Mouse (Mus musculus) megakaryocyte, embryonic 14.5 days (primary cell): ENCODE data around the gene Stat5a. TPM values are rescaled to one million over a fixed set of nuclear protein-coding genes. Genes with fewer than 3 reads are reported as not detected.

ENCODE experiments used
- H3K27me3 ChIP-seq: replicated peaks from 2 replicates; pipeline ENCODE3; 2012; ENCODE audit warnings: inconsistent platforms
- H3K36me3 ChIP-seq: replicated peaks from 2 replicates; pipeline ENCODE3; 2012; ENCODE audit warnings: low read length, inconsistent platforms, mixed read lengths
- H3K4me1 ChIP-seq: 2 replicates; pipeline ENCODE4 v1.6.1; 2012; ENCODE audit warnings: inconsistent platforms
- H3K4me3 ChIP-seq: replicated peaks from 2 replicates; pipeline ENCODE3; 2012; ENCODE audit warnings: moderate library complexity, mild to moderate bottlenecking, inconsistent platforms
- H3K9me3 ChIP-seq: 2 replicates; pipeline ENCODE4 v1.6.1; 2012; ENCODE audit warnings: inconsistent platforms
- FLI1 ChIP-seq: IDR thresholded peaks from 2 replicates; pipeline ENCODE4 v1.6.1; 2012; ENCODE audit warnings: low read length, inconsistent platforms, mixed read lengths
- GATA1 ChIP-seq: IDR thresholded peaks from 3 replicates; pipeline ENCODE4 v1.6.1; 2012; ENCODE audit warnings: mixed read lengths, low read length, inconsistent platforms, borderline replicate concordance
- polyA plus RNA-seq: library from polyadenylated mRNA; stranded (reverse); fragments of >175 nt; gene quantifications from 2 replicates; pipeline ENCODE4 v1.2.3, GENCODE M21; 2012; ENCODE audit warnings: low replicate concordance; ENCODE audit not compliant: insufficient read depth

The Stat5a gene
- polyA plus RNA-seq, 1 experiment = 3.9 TPM

DNA sequence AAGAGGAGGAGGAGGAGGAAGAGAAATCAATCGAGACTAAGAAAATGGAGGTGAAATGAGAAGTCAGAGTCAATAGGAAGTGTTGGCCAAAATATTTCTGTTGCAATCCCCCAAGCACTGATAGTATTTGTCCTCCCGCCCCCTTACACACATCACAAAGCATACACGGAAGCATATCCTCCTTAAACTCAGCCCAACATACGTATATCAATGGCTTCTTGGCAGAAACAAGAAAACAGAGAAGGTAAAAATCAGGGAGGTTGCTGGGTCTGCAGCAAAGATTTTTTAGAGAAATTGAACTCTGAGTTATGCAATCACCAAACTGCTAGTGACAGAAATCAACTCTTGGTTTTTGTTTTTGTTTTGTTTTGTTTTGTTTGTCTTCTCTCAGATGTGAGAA lies 11.1 kb upstream of the Stat5a start:
- peaks cover 12% of the 10 kb centered on the region for H3K27me3 ChIP-seq
- H3K4me3 ChIP-seq = peak overlapping the region; percentile 69
- H3K36me3 ChIP-seq = peaks cover 16% of the 10 kb centered on the region
- no peaks in the 10 kb centered on the region for H3K9me3 ChIP-seq
- peaks cover 80% of the 10 kb centered on the region for H3K4me1 ChIP-seq
- no peak for TF ChIP-seq FLI1
- no peak for TF ChIP-seq GATA1

DNA sequence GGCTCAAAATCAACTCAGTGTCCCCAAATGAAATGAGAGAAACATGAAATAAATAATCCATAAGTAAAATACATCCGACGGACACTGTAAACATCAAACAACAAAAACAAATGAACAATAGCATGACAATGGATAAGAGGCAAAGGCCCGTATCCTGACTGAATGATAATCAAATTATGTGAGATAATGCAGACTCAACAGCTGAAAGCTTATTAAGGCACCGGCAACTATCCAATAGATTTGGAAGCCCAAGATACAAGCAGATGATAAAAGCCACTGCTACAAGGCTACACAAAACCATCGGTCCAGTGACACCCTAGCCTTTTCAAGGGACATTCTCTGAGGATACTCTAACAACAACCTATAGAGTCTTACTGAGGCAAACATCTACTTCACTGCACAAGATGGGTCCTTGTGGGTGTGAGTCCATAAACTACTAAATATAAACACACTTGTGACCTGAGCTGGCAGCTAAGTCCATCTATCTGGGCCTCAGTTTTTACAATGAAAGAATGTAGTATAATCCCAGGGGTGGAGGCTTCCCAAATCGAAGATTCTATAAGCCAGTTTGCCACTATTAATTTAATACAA lies 10.3 kb upstream of the Stat5a start:
- Histone ChIP-seq H3K4me1 (peaks cover 78% of the 10 kb centered on the region), H3K36me3 (peaks cover 14% of the 10 kb centered on the region)
- TF ChIP-seq FLI1 (no peak), GATA1 (no peak)

DNA sequence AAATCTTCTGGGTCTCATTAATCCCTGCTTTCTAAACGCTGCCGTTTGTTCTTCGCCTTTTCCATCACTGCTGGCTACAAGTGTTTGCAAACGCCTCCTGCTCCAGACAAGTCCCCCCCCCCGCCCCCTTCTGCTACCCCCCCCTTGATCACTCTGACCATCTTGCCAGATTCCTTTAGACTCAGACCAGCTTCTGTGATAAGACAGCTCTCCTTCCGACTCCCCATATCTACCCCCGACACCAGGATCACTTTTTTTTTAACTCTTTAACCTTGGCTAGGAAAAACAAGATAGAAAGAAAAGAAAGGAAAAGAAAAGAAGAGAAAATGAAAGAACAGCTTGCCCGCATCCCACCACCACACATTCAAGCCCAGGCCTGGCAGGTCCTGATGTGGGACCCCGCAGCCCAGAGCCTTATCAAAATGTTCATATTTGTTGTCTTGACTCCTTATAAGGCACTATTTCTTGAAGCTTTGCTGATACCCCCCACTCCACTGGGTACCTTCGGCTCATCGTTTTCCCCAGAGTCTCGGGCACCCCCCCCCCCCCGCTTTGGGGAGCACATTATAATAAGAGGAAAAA lies 9.6 kb upstream of the Stat5a start:
- Histone ChIP-seq H3K36me3 (peaks cover 14% of the 10 kb centered on the region), H3K9me3 (no peaks in the 10 kb centered on the region), H3K4me1 (peaks cover 75% of the 10 kb centered on the region), H3K27me3 (peaks cover 26% of the 10 kb centered on the region), H3K4me3 (peak overlapping the region; percentile 99)
- TF ChIP-seq FLI1 = no peak
- no peak for TF ChIP-seq GATA1

More for the DNA sequence above, 10.3 kb upstream of the Stat5a start:
- no peaks in the 10 kb centered on the region for H3K9me3 ChIP-seq
- H3K27me3 ChIP-seq = peaks cover 19% of the 10 kb centered on the region
- peak overlapping the region; percentile 99 for H3K4me3 ChIP-seq

DNA sequence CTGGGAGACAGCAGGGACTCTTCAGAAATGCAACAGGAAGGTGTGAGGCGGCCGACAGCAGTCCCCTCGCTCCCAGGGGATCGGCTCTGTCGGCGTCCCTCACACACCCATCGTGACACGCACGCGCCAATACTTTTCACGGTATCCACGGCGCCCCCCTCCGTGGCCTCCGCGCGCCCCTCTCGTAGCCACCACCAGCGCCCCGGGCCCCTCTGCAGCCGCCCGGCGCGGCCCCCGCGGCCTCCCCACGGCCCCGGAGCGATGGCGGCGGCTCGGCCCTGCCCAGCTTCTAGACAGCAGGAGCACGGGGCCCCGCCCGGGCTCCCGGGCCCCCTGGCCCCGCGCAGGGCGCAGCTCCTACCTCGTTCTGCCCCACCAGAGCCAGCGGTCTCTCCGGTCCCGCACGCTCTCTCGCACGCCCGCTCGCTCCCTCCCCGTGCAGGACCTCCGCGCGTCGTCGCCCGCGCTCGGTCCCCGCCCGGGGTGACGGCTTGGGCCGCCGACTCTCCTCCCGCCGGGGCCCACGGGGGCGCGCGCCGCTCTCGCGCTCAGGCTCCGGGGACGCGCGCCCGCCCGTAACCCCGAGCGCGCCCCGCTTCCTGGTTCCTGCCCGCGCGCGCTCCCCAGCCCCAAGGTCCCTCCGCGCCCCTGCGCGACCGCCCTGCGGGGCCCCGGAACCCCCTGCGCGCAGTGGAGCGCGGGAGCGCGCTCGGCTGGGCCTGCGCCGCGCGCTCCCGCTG lies 8.9 kb upstream of the Stat5a start, which contains the start of gene Stat5b:
TSS of gene Stat5b (minus strand) at position 687 of the 740 bp plus-strand sequence.
- Histone ChIP-seq H3K9me3 (no peaks in the 10 kb centered on the region), H3K36me3 (peaks cover 9% of the 10 kb centered on the region), H3K4me3 (peak within 1 kb of the TSS; percentile 99), H3K4me1 (peaks cover 70% of the 10 kb centered on the region), H3K27me3 (peaks cover 32% of the 10 kb centered on the region)
- no peak for TF ChIP-seq FLI1

DNA sequence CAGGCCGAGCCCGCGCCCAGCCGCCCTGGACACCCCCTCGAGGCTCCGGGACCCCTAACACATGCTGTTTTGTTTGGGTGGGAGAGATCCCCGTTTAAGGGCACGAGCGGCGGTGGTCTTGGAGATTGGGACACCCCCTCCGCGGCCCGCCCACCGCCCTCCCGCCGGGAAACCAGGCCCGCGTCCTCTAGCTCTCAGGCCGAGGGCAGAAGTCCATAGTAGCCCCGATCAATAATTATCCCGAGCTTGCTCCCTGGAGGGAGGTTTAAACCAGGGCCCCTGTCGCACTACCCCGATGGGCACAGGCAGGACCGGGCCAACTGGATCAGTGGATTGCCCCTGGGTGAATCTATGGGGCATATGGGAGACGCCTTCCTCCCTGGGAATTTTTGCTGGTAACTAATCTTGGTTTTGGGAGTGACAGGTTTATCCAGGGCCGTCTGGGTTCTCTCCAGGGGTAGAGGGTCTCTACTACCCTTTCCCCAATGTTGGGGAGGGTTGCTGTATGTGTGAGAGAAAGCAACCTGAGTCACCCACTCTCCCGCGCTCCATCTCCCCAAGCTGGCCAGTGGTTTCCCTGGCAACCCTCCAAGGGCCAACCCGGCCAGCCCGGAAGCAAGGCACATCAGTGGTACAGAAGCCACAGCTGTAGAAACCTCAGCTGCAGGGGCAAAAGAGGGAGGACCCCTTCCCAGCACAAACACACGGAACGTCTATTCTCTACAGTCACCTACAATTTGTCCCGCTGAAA lies 8.2 kb upstream of the Stat5a start:
- Histone ChIP-seq H3K36me3 (peaks cover 2% of the 10 kb centered on the region), H3K9me3 (no peaks in the 10 kb centered on the region), H3K27me3 (peaks cover 39% of the 10 kb centered on the region), H3K4me1 (peaks cover 67% of the 10 kb centered on the region), H3K4me3 (peak overlapping the region; percentile 99)
- TF ChIP-seq GATA1 (no peak), FLI1 (no peak)

DNA sequence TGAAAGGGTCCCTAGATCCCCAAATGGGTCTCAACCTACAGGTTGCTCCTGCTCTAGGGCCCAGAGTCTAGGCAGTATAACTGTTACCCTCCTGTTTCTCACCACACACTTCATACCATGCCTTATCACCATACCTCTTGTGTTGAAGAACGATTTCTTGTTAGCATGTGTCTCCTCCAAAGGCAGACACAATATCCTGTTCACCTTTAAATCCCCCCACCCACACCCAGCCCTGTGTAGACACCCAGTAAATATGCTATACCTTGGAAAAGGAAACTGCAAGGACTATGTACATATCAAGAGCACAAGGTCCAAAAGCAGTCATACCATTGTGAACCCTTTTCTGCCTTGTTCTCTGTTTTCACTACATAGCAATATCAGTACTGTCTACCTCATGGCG lies 7.1 kb upstream of the Stat5a start:
- H3K36me3 ChIP-seq = no peaks in the 10 kb centered on the region
- TF ChIP-seq GATA1 (no peak), FLI1 (no peak)
- no peak overlapping the region for H3K4me3 ChIP-seq
- H3K27me3 ChIP-seq = peaks cover 50% of the 10 kb centered on the region
- H3K9me3 ChIP-seq = no peaks in the 10 kb centered on the region
- peaks cover 59% of the 10 kb centered on the region for H3K4me1 ChIP-seq

DNA sequence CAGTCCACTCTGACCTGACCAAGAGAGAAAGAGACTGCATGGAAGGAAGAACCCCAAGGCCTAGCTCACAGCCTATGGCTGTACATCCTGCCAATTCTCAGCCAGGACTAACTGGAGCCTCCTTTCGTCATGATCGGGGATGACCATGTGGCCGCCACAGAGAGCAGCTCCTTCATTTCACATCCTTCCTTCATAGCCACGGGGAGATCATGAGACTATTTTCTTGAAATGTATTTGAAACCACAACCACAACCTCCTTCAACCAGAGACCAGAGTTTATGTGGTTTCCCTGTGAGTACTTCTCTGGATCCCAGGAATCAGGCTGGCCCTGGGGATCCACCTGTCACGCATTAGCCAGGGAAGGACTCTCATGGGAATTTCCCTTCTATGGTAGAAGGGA lies 6.1 kb upstream of the Stat5a start:
- Histone ChIP-seq H3K4me3 (peak overlapping the region; percentile 42), H3K9me3 (no peaks in the 10 kb centered on the region), H3K27me3 (peaks cover 57% of the 10 kb centered on the region), H3K36me3 (no peaks in the 10 kb centered on the region), H3K4me1 (peaks cover 53% of the 10 kb centered on the region)
- TF ChIP-seq GATA1 (no peak), FLI1 (no peak)

DNA sequence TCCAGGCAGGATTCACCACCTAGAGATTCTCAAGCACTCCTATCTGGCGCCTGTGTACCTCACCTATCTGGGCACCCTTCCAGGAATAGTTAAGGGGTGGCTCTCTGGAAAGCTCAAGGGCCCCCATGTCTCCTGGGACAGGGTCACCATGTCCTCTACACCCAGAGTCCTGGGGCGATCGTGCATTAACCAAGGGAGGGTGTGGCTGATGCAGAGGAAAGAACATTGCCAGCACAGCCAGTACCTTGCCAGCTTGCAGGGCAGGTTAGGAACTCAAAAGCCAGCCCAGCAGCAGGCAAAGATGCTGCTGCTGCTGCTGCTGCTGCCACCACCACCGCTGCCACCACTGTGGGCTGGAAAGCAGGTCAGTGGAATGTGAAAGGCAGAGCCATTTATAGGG lies 4.9 kb upstream of the Stat5a start:
- H3K4me3 ChIP-seq = no peak overlapping the region
- peaks cover 52% of the 10 kb centered on the region for H3K4me1 ChIP-seq
- H3K9me3 ChIP-seq = no peaks in the 10 kb centered on the region
- H3K27me3 ChIP-seq = peaks cover 59% of the 10 kb centered on the region
- H3K36me3 ChIP-seq = no peaks in the 10 kb centered on the region
- no peak for TF ChIP-seq GATA1
- TF ChIP-seq FLI1 = no peak

DNA sequence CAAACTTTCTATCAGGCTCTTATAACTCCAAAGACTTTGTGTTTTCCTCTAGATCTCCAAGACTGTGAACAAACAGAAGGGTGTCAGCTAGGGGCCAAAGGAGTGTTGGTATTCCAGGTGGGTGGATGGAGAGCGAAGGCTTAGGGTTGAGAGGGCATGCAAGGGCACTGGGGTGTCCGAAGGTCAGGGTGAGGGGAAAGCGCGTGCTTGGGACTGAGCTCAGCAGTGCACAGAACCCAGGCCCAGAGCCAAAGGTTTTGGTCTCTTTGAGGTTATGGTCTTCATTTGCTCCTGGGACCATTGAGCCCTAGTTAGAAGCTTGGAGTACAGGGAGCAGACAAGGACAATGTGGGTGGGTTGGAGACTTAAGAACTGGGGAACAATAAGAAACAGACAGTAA lies 4.0 kb upstream of the Stat5a start:
- Histone ChIP-seq H3K27me3 (peaks cover 61% of the 10 kb centered on the region), H3K4me1 (peaks cover 58% of the 10 kb centered on the region), H3K9me3 (no peaks in the 10 kb centered on the region), H3K36me3 (no peaks in the 10 kb centered on the region), H3K4me3 (no peak overlapping the region)
- TF ChIP-seq GATA1 = no peak
- TF ChIP-seq FLI1 = no peak
